Mouse (Mus musculus) liver, embryonic 16.5 days (tissue): ENCODE measurements at regions not wholly inside any gene's neighbourhood (a gene's known extent, or its start where the extent isn't known, plus 50 kb on each side); places are given as distances from the start of the nearest gene placed in this dataset.

Source experiments
- ATAC-seq: fragments of 200-750 bp; cut with Nextera tagmentation; 2 replicates; pipeline ENCODE4 v1.8.0; 2017; ENCODE audit warnings: low read depth, mild to moderate bottlenecking, moderate number of reproducible peaks, moderate library complexity
- H3K27ac ChIP-seq: fragments of 300-500 bp; sonication (generic); 2 replicates; pipeline ENCODE4 v1.5.1; 2014; ENCODE audit warnings: mild to moderate bottlenecking, low read length
- H3K27me3 ChIP-seq: fragments of 300-500 bp; sonication (generic); 2 replicates; pipeline ENCODE4 v1.6.1; 2014; ENCODE audit warnings: low read depth, low read length, mixed read lengths; ENCODE audit not compliant: control insufficient read depth, insufficient read depth
- H3K36me3 ChIP-seq: fragments of 300-500 bp; sonication (generic); 2 replicates; pipeline ENCODE4 v1.6.1; 2014; ENCODE audit warnings: mild to moderate bottlenecking; ENCODE audit not compliant: control insufficient read depth, insufficient read depth
- H3K4me1 ChIP-seq: fragments of 300-500 bp; sonication (generic); 2 replicates; pipeline ENCODE4 v1.6.1; 2014; ENCODE audit warnings: low read depth, low read length, mixed read lengths; ENCODE audit not compliant: control insufficient read depth
- H3K4me2 ChIP-seq: fragments of 300-500 bp; sonication (generic); 2 replicates; pipeline ENCODE4 v1.6.1; 2014; ENCODE audit warnings: low read depth, low read length, mixed read lengths
- H3K4me3 ChIP-seq: fragments of 300-500 bp; sonication (generic); 2 replicates; pipeline ENCODE4 v1.5.1; 2014; ENCODE audit warnings: low read depth, mild to moderate bottlenecking, low read length
- H3K9ac ChIP-seq: fragments of 300-500 bp; sonication (generic); 2 replicates; pipeline ENCODE4 v1.6.1; 2014; ENCODE audit warnings: low read depth, low read length
- H3K9me3 ChIP-seq: fragments of 300-500 bp; sonication (generic); replicated peaks from 2 replicates; pipeline ENCODE4 v1.6.1; 2016; ENCODE audit warnings: low read length; ENCODE audit not compliant: control insufficient read depth
- WGBS: fragments of 180-500 bp; shearing (Covaris S2); extraction: QIAGEN DNeasy Blood & Tissue Kit; methylation state at CpG from one replicate; pipeline ENCODE4 v1.1.7; 2014; ENCODE audit not compliant: insufficient replicate concordance; 5-methylcytosine and 5-hydroxymethylcytosine counted together

DNA sequence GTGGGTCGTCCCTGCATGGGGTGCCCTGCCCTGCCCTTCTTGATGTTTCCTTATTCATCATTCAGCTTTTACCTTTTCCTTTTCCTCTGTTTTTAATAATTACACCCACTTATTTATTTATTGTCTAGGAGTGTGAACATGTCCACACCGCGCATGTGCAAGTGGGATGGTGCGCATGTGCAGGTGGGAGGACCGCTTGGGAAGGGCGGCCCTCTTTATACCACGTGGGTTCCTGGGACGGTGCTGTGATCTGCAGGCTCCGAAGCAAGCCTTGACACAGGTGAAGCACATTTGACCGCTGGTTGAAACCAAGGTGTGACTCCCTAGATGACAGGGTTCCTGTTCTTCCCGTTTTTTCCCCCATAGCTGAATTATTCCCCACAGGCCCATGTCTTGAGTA, 60.0 kb downstream of the Syf2 start:
- no peak overlapping the region for H3K4me3 ChIP-seq
- no peak overlapping the region for H3K4me2 ChIP-seq
- no peak overlapping the region for H3K27ac ChIP-seq
- ATAC-seq = no peak
- peaks cover 7% of the 10 kb centered on the region for H3K27me3 ChIP-seq
- WGBS = 83% methylated on average over 11 of the region's 11 CpGs
- H3K4me1 ChIP-seq = no peaks in the 10 kb centered on the region; the same call in 1 of the 2 replicates
- H3K36me3 ChIP-seq = no peaks in the 10 kb centered on the region
- no peak overlapping the region for H3K9ac ChIP-seq
- no peaks in the 10 kb centered on the region for H3K9me3 ChIP-seq

- no peak; the same call in 1 of the 2 replicates for ATAC-seq
- no peaks in the 10 kb centered on the region; the same call in 1 of the 2 replicates for H3K4me1 ChIP-seq
- H3K36me3 ChIP-seq = no peaks in the 10 kb centered on the region
- no peak overlapping the region for H3K4me3 ChIP-seq
- 51% methylated on average over 8 of the region's 8 CpGs for WGBS
- H3K4me2 ChIP-seq = no peak overlapping the region
- no peaks in the 10 kb centered on the region for H3K9me3 ChIP-seq
- peaks cover 7% of the 10 kb centered on the region for H3K27me3 ChIP-seq
- H3K27ac ChIP-seq = no peak overlapping the region
- no peak overlapping the region for H3K9ac ChIP-seq
Measured at GRCm38 (mm10) chr4:134993526-134994122, 62.9 kb downstream of the Syf2 start.

GRCm38 (mm10) chr4:134994205-134994604, 63.5 kb downstream of the Syf2 start:
- no peak for ATAC-seq
- peaks cover 7% of the 10 kb centered on the region for H3K27me3 ChIP-seq
- H3K9me3 ChIP-seq = no peaks in the 10 kb centered on the region
- H3K4me2 ChIP-seq = no peak overlapping the region
- H3K27ac ChIP-seq = no peak overlapping the region
- H3K4me1 ChIP-seq = no peaks in the 10 kb centered on the region; the same call in 1 of the 2 replicates
- H3K4me3 ChIP-seq = no peak overlapping the region
- no peak overlapping the region for H3K9ac ChIP-seq
- 69% methylated on average over 2 of the region's 2 CpGs for WGBS
- H3K36me3 ChIP-seq = no peaks in the 10 kb centered on the region

DNA sequence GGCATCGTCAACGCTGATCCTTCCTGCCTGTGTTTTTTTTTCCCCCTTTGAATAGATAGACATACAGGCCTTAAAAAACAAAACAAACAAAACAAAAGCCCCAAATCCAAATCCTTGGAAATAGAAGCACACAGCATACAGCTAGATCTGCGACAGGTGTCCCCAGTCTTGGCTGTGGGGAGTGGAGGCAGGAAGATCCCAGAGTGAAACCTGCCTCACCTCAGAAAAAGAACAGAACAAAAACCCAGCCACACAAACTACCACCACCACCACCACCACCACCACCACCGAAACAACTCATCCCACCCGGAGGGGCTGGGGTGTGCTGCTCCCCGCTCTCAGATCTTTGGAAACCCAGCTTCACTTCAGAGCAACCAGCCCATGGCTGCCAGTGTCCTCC, 64.0 kb downstream of the Syf2 start:
- 72% methylated on average over 6 of the region's 6 CpGs for WGBS
- Histone ChIP-seq H3K27me3 (peaks cover 7% of the 10 kb centered on the region), H3K9me3 (no peaks in the 10 kb centered on the region), H3K4me1 (no peaks in the 10 kb centered on the region; the same call in 1 of the 2 replicates), H3K9ac (no peak overlapping the region), H3K27ac (no peak overlapping the region), H3K4me3 (no peak overlapping the region), H3K36me3 (no peaks in the 10 kb centered on the region), H3K4me2 (no peak overlapping the region)
- ATAC-seq = no peak

- no peaks in the 10 kb centered on the region for H3K36me3 ChIP-seq
- ATAC-seq = peak; percentile 55; the same call in 1 of the 2 replicates
- H3K27me3 ChIP-seq = peaks cover 7% of the 10 kb centered on the region
- H3K9me3 ChIP-seq = no peaks in the 10 kb centered on the region
- H3K4me3 ChIP-seq = no peak overlapping the region
- H3K4me2 ChIP-seq = no peak overlapping the region
- 52% methylated on average over 13 of the region's 13 CpGs for WGBS
- no peak overlapping the region for H3K27ac ChIP-seq
- no peaks in the 10 kb centered on the region; the same call in 1 of the 2 replicates for H3K4me1 ChIP-seq
- no peak overlapping the region for H3K9ac ChIP-seq
Measured at GRCm38 (mm10) chr4:134995052-134995451, 64.4 kb downstream of the Syf2 start.

DNA sequence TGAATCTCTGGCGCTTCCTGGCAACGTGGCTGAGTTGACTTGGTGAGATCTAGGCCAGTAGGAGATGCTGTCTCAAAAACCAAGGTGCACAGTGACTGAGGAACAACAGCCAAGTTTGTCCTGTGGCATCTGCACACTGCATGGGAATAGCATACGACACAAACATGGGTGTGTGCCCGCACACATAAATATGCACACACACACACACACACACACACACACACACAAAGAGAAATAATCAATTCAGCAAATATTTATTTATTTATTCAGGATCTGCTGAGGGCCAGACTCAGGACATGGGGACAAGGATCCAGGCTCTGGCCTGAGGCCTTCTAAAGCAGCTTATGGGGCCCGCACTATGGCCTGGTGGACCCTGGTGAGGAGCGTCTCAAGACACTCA, 65.4 kb downstream of the Syf2 start:
- Histone ChIP-seq H3K9me3 (no peaks in the 10 kb centered on the region), H3K4me2 (no peak overlapping the region), H3K9ac (no peak overlapping the region), H3K4me1 (no peaks in the 10 kb centered on the region; the same call in 1 of the 2 replicates), H3K36me3 (no peaks in the 10 kb centered on the region), H3K27me3 (peaks cover 7% of the 10 kb centered on the region), H3K4me3 (no peak overlapping the region), H3K27ac (no peak overlapping the region)
- 68% methylated on average over 6 of the region's 6 CpGs for WGBS
- ATAC-seq = no peak

GRCm38 (mm10) chr4:134997461-134998434, 67.0 kb downstream of the Syf2 start:
- WGBS = 64% methylated on average over 26 of the region's 26 CpGs
- no peak for ATAC-seq
- Histone ChIP-seq H3K4me3 (no peak overlapping the region), H3K27ac (no peak overlapping the region), H3K9ac (no peak overlapping the region), H3K4me1 (no peaks in the 10 kb centered on the region; the same call in 1 of the 2 replicates), H3K4me2 (no peak overlapping the region), H3K27me3 (peaks cover 4% of the 10 kb centered on the region), H3K36me3 (no peaks in the 10 kb centered on the region), H3K9me3 (no peaks in the 10 kb centered on the region)

DNA sequence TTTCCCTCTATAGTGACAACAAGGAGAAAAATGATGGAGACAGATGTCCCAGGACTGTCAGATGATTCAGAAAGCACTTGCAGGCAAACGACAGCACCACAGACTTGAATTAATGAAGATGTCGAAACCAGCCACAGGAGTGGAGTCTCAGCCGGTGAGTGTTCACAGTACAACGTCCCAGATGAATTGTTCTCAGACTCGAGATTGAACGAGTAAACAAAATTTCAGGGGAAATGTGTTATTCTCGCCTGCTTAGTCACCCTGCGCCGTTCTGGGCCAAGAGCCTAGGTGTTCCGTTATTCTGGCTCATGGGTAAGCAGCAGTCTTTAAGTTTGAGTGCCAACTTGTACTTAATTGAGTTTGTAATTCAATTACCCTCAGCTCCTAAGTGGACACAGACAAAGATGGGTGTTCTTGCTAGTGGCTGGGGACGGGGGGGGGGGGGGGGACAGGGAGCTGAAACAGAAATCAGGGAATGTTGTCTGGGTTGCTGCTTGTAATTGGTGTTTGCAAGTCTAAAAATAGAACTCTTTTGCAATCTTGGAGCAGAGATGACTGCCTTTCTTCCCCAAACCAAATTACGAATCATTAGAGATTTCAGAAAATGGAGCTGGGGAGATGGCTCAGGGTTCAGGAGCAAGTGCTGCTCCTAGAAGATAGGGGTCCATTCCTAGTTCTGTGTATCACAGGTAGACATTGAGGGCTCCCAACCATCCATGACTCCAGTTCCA, 68.4 kb downstream of the Syf2 start:
- no peak overlapping the region for H3K27ac ChIP-seq

More for the DNA sequence above, 68.4 kb downstream of the Syf2 start:
- Histone ChIP-seq H3K9me3 (no peaks in the 10 kb centered on the region), H3K27me3 (no peaks in the 10 kb centered on the region), H3K9ac (no peak overlapping the region), H3K36me3 (no peaks in the 10 kb centered on the region), H3K4me1 (no peaks in the 10 kb centered on the region; the same call in 1 of the 2 replicates), H3K4me3 (no peak overlapping the region), H3K4me2 (no peak overlapping the region)
- no peak for ATAC-seq
- 54% methylated on average over 12 of the region's 12 CpGs for WGBS
